Mouse (Mus musculus) spleen, adult 2 months (tissue): ENCODE results near the gene Arhgef19. TPM values are rescaled to one million over a fixed set of nuclear protein-coding genes. Genes with fewer than 3 reads are reported as not detected.

Experiments
- DNase-seq, 2 experiments: peaks; one replicate each; pipeline versions ENCODE4 v3.0.0 to v3.0.0-alpha.2; 2012 to 2021; ENCODE audit warnings: low spot score in 2 of 2, low read depth in 1 of 2
- H3K27ac ChIP-seq: fragments of 200-500 bp; 2 replicates; pipeline ENCODE4 v1.5.1; 2012; ENCODE audit warnings: low read length, inconsistent platforms; ENCODE audit not compliant: insufficient read depth
- H3K27me3 ChIP-seq: fragments of 200-500 bp; 2 replicates; pipeline ENCODE4 v1.6.1; 2012; ENCODE audit warnings: mild to moderate bottlenecking, moderate library complexity, low read length, inconsistent platforms; ENCODE audit not compliant: control insufficient read depth, insufficient read depth
- H3K36me3 ChIP-seq: fragments of 200-500 bp; 2 replicates; pipeline ENCODE4 v1.6.1; 2012; ENCODE audit warnings: mild to moderate bottlenecking, low read length, inconsistent platforms; ENCODE audit not compliant: control insufficient read depth, insufficient read depth
- H3K4me1 ChIP-seq: fragments of 200-500 bp; 2 replicates; pipeline ENCODE4 v1.6.1; 2011; ENCODE audit warnings: inconsistent platforms; ENCODE audit not compliant: control insufficient read depth, insufficient read depth, insufficient read length
- H3K4me3 ChIP-seq: fragments of 200-500 bp; 2 replicates; pipeline ENCODE4 v1.5.1; 2011; ENCODE audit warnings: mild to moderate bottlenecking, inconsistent platforms; ENCODE audit not compliant: insufficient read depth, insufficient read length; ENCODE audit errors: extremely low read depth
- CTCF ChIP-seq: fragments of 200-500 bp; IDR thresholded peaks from 2 replicates; pipeline ENCODE4 v1.5.1; 2011; ENCODE audit warnings: mild to moderate bottlenecking, inconsistent platforms; ENCODE audit not compliant: insufficient read depth, insufficient read length, insufficient replicate concordance; ENCODE audit errors: extremely low read depth
- POLR2A ChIP-seq: fragments of 200-500 bp; IDR thresholded peaks from 2 replicates; pipeline ENCODE4 v1.6.1; 2011; ENCODE audit warnings: low read depth, low read length, inconsistent platforms
- whole genome bisulfite sequencing: fragments of 180-500 bp; shearing (Covaris S2); methylation state at CpG from one replicate; pipeline ENCODE4 v1.1.7; 2018; 5-methylcytosine and 5-hydroxymethylcytosine counted together
- polyA plus RNA-seq: library from polyadenylated mRNA; depleted of rRNA; stranded (reverse); fragments of >200 nt; gene quantifications from 2 replicates; pipeline ENCODE4 v1.2.3, GENCODE M21; 2012

Gene Arhgef19
- polyA plus RNA-seq, 1 experiment, result 0.79 TPM

- DNase-seq, result no peak
- Histone ChIP-seq H3K36me3 (no peaks in the 10 kb centered on the region), H3K27ac (no peak overlapping the region), H3K27me3 (peaks cover 11% of the 10 kb centered on the region), H3K4me3 (no peak overlapping the region), H3K4me1 (peaks cover 7% of the 10 kb centered on the region)
- WGBS, result 19% methylated on average over 20 of the region's 20 CpGs
- TF ChIP-seq CTCF (no peak), POLR2A (no peak)
Measured at GRCm38 (mm10) chr4:141286860-141287517, 47.7 kb downstream of the Arhgef19 start.

GRCm38 (mm10) chr4:141287518-141288004, 48.3 kb downstream of the Arhgef19 start:
- Histone ChIP-seq H3K4me1 (peaks cover 7% of the 10 kb centered on the region), H3K4me3 (no peak overlapping the region), H3K27ac (no peak overlapping the region), H3K36me3 (no peaks in the 10 kb centered on the region), H3K27me3 (peaks cover 12% of the 10 kb centered on the region)
- WGBS, result 19% methylated on average over 15 of the region's 15 CpGs
- no peak for DNase-seq
- TF ChIP-seq CTCF (no peak), POLR2A (no peak)

GRCm38 (mm10) chr4:141288152-141288551, 48.9 kb downstream of the Arhgef19 start:
- Histone ChIP-seq H3K4me1 (peaks cover 7% of the 10 kb centered on the region), H3K27me3 (peaks cover 12% of the 10 kb centered on the region), H3K36me3 (no peaks in the 10 kb centered on the region), H3K27ac (no peak overlapping the region), H3K4me3 (no peak overlapping the region)
- WGBS, result 67% methylated on average over 8 of the region's 8 CpGs
- TF ChIP-seq CTCF (no peak), POLR2A (no peak)
- no peak for DNase-seq

DNA sequence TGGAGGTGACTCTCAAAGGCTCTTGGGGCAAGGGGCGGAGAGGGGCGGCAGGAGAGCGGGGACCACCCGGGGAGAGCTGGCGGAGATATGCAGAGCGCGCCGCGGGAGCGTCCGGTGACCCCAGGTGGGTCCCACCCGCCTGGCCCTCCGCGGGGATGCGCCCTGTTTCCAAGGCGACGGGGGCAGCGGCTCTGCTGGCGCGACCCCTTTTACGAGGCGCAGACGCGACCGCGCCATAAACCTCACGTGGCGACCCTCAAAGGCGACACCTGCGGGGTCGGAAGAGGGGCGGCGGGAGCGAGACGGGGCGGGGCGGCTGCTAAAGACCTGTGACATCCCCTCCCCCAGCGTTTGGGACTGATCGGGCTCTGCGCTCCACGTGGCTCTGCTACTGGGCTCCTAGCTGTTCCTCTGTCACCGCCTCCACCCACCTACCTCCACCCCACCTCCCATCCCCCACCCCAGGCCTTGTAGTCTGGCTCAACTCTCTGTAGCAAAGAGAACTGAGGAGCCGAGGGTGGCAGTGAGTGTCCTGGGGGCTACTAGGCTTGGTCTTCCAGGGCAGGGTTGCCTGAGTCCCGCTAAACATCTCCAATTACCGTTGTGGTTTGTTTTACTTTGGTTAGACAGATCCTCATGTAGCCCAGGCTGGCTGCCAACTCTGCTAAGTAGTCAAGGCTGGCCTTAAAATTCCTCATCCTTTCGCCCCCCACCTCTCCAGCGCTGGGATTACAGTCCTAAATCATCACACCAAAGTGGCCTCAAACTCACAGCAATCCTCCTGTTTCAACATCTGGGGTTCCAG, 52.5 kb downstream of the Arhgef19 start:
- WGBS, result 8% methylated on average over 46 of the region's 47 CpGs
- H3K27me3 ChIP-seq, result peaks cover 11% of the 10 kb centered on the region
- H3K4me1 ChIP-seq, result peaks cover 7% of the 10 kb centered on the region
- TF ChIP-seq POLR2A (no peak), CTCF (no peak)
- DNase-seq, result no peak
- no peak overlapping the region; the same call in 1 of the 2 replicates for H3K4me3 ChIP-seq
- H3K36me3 ChIP-seq, result no peaks in the 10 kb centered on the region
- no peak overlapping the region for H3K27ac ChIP-seq

GRCm38 (mm10) chr4:141295774-141296186, 56.5 kb downstream of the Arhgef19 start:
- 15% methylated on average over 14 of the region's 15 CpGs for WGBS
- Histone ChIP-seq H3K36me3 (no peaks in the 10 kb centered on the region), H3K27me3 (peaks cover 7% of the 10 kb centered on the region; the same call in 1 of the 2 replicates), H3K4me1 (peaks cover 11% of the 10 kb centered on the region), H3K4me3 (no peak overlapping the region), H3K27ac (no peak overlapping the region)
- TF ChIP-seq CTCF (no peak), POLR2A (no peak)
- DNase-seq, result no peak

DNA sequence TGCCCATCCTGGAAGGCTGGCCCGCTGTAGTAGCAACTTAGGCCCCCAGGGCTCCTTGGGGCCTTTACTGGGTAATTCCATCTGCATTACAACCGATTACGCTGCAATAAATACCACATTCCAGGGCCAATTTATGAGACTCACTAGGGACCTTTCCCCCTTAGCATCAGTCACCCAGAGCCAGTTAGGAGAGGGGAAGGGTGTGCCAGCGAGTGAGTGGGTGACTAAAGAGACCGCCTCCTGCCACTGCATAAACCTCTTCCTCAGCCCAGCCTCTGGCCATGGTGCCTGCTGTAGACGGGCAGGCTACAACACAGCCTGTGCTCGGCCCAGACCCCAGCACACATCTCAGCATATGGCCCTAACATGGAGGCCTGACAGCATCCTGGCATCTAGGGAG, 58.6 kb downstream of the Arhgef19 start:
- peaks cover 3% of the 10 kb centered on the region; the same call in 1 of the 2 replicates for H3K27me3 ChIP-seq
- no peak overlapping the region for H3K27ac ChIP-seq
- H3K36me3 ChIP-seq, result no peaks in the 10 kb centered on the region
- WGBS, result 68% methylated on average over 7 of the region's 7 CpGs
- no peak for DNase-seq
- H3K4me1 ChIP-seq, result peaks cover 7% of the 10 kb centered on the region
- H3K4me3 ChIP-seq, result no peak overlapping the region
- no peak for TF ChIP-seq POLR2A
- TF ChIP-seq CTCF, result no peak

- 2% methylated on average over 13 of the region's 13 CpGs for WGBS
- Histone ChIP-seq H3K4me3 (no peak overlapping the region), H3K27ac (no peak overlapping the region), H3K27me3 (peaks cover 3% of the 10 kb centered on the region; the same call in 1 of the 2 replicates), H3K4me1 (peaks cover 7% of the 10 kb centered on the region), H3K36me3 (no peaks in the 10 kb centered on the region)
- DNase-seq, result peak in 1 of 2 experiments; percentile 47
- no peak for TF ChIP-seq POLR2A
- no peak for TF ChIP-seq CTCF
Measured at GRCm38 (mm10) chr4:141299356-141299755, 60.1 kb downstream of the Arhgef19 start.
